Mouse (Mus musculus) embryonic fibroblast, embryonic 13.5 days (primary cell): Measurements from ENCODE around the gene Actn3.
"Not testable (repeated sequence)": the region's sequence is repeated elsewhere in the genome, so short reads cannot be mapped to it uniquely, and the experiment has no call there.

Experiments
- CTCF ChIP-seq: IDR thresholded peaks from 2 replicates; pipeline ENCODE4 v1.5.1; 2011; ENCODE audit warnings: mild to moderate bottlenecking, control low read depth, low read length, moderate library complexity, borderline replicate concordance; ENCODE audit not compliant: insufficient read depth
- POLR2A ChIP-seq: IDR thresholded peaks from 2 replicates; pipeline ENCODE4 v1.6.1; 2011; ENCODE audit warnings: low read depth, mild to moderate bottlenecking, control low read depth, low read length, moderate library complexity

- TF ChIP-seq CTCF, POLR2A: not testable (repeated sequence)
These were observed 3.1 kb downstream of the Actn3 start for GRCm38 (mm10) chr19:4874613-4875012.
